Mouse (Mus musculus) heart, adult 2 months (tissue): ENCODE measurements around the gene BC051665. TPM values are rescaled to one million over a fixed set of nuclear protein-coding genes. Genes with fewer than 3 reads are reported as not detected.

Experiments
- DNase-seq, 2 experiments: peaks; one replicate each; pipeline ENCODE4 v3.0.0; 2021
- H3K27ac ChIP-seq: fragments of 200-600 bp; 2 replicates; pipeline ENCODE4 v1.8.1; 2022
- H3K27me3 ChIP-seq: fragments of 200-500 bp; 2 replicates; pipeline ENCODE4 v1.6.1; 2012; ENCODE audit warnings: mild to moderate bottlenecking, low read length, inconsistent platforms, mixed read lengths; ENCODE audit not compliant: control insufficient read depth, insufficient read depth
- H3K36me3 ChIP-seq: fragments of 200-500 bp; 2 replicates; pipeline ENCODE4 v1.6.1; 2012; ENCODE audit warnings: low read length, inconsistent platforms; ENCODE audit not compliant: control insufficient read depth, insufficient read depth
- H3K4me1 ChIP-seq: fragments of 200-500 bp; 2 replicates; pipeline ENCODE4 v1.6.1; 2011; ENCODE audit warnings: low read length; ENCODE audit not compliant: control insufficient read depth, insufficient read depth
- H3K4me3 ChIP-seq: fragments of 200-600 bp; 2 replicates; pipeline ENCODE4 v1.8.1; 2022
- H3K79me2 ChIP-seq: fragments of 200-500 bp; replicated peaks from 2 replicates; pipeline ENCODE4 v1.6.1; 2012; ENCODE audit warnings: mild to moderate bottlenecking, inconsistent platforms, low read length, moderate library complexity, mixed read lengths; ENCODE audit not compliant: control insufficient read depth, insufficient read depth
- H3K9ac ChIP-seq: fragments of 200-500 bp; 2 replicates; pipeline ENCODE4 v1.6.1; 2012; ENCODE audit warnings: low read depth, mild to moderate bottlenecking, control low read depth, inconsistent platforms, low read length, mixed read lengths
- CTCF ChIP-seq: fragments of 200-600 bp; IDR thresholded peaks from 2 replicates; pipeline ENCODE4 v1.8.1; 2022; ENCODE audit warnings: antibody characterized with exemption, mild to moderate bottlenecking, moderate library complexity
- EP300 ChIP-seq: fragments of 200-500 bp; IDR thresholded peaks from 2 replicates; pipeline ENCODE4 v1.6.1; 2011; ENCODE audit warnings: low read depth, low read length, control low read depth; ENCODE audit not compliant: insufficient read depth
- POLR2A ChIP-seq: fragments of 200-500 bp; IDR thresholded peaks from 2 replicates; pipeline ENCODE4 v1.6.1; 2011; ENCODE audit warnings: mild to moderate bottlenecking, low read depth, low read length, control low read depth; ENCODE audit not compliant: insufficient read depth
- WGBS: fragments of 180-500 bp; shearing (Covaris S2); methylation state at CpG from one replicate; pipeline ENCODE4 v1.1.7; 2018; 5-methylcytosine and 5-hydroxymethylcytosine counted together
- intact Hi-C: fragments of 180-260 bp; cut with DNase I; formaldehyde crosslinking; loops from one replicate; pipeline ENCODE4 v1.15.1; 2025
- polyA plus RNA-seq: library from polyadenylated mRNA; depleted of rRNA; stranded (reverse); fragments of >200 nt; gene quantifications from 2 replicates; pipeline ENCODE4 v1.2.3, GENCODE M21; 2012
- total RNA-seq, 2 experiments: library from RNA; stranded (reverse); gene quantifications; 2 replicates each; pipeline ENCODE4 v1.2.3; 2021

BC051665 gene
- total and polyA plus RNA-seq, 3 experiments, result not detected

GRCm38 (mm10) chr13:60748556-60748955, 37.6 kb downstream of the BC051665 start:
- Histone ChIP-seq H3K9ac (no peak overlapping the region), H3K4me3 (no peak overlapping the region), H3K27me3 (no peaks in the 10 kb centered on the region), H3K36me3 (no peaks in the 10 kb centered on the region), H3K4me1 (peaks cover 5% of the 10 kb centered on the region), H3K27ac (no peak overlapping the region), H3K79me2 (no peaks in the 10 kb centered on the region)
- no peak for DNase-seq
- intact Hi-C loops, result no loop called here
- TF ChIP-seq POLR2A, result no peak
- TF ChIP-seq CTCF, result peak; percentile 71
- 96% methylated on average over 2 of the region's 2 CpGs for WGBS

- intact Hi-C loops, result no loop called here
- H3K36me3 ChIP-seq, result no peaks in the 10 kb centered on the region
- TF ChIP-seq EP300 (no peak), POLR2A (no peak), CTCF (no peak)
- H3K27ac ChIP-seq, result no peak overlapping the region
- no peak for DNase-seq
- no peaks in the 10 kb centered on the region for H3K27me3 ChIP-seq
- H3K79me2 ChIP-seq, result no peaks in the 10 kb centered on the region
- H3K4me3 ChIP-seq, result no peak overlapping the region
- WGBS, result 87% methylated on average over 1 of the region's 1 CpGs
- H3K9ac ChIP-seq, result no peak overlapping the region
- peaks cover 6% of the 10 kb centered on the region for H3K4me1 ChIP-seq
These were observed 39.0 kb downstream of the BC051665 start for GRCm38 (mm10) chr13:60747201-60747600.

GRCm38 (mm10) chr13:60746271-60746670, 39.9 kb downstream of the BC051665 start:
- TF ChIP-seq EP300 (no peak), CTCF (peak; percentile 84)
- H3K27me3 ChIP-seq, result no peaks in the 10 kb centered on the region
- H3K4me1 ChIP-seq, result peaks cover 4% of the 10 kb centered on the region
- intact Hi-C loops, result no loop called here
- no peaks in the 10 kb centered on the region for H3K36me3 ChIP-seq
- no peak overlapping the region for H3K4me3 ChIP-seq
- no peak overlapping the region for H3K27ac ChIP-seq
- 49% methylated on average over 1 of the region's 1 CpGs for WGBS
- no peak overlapping the region for H3K9ac ChIP-seq
- DNase-seq, result no peak
- H3K79me2 ChIP-seq, result no peaks in the 10 kb centered on the region

GRCm38 (mm10) chr13:60745358-60745757, 40.8 kb downstream of the BC051665 start:
- 78% methylated on average over 12 of the region's 12 CpGs for WGBS
- intact Hi-C loops, result no loop called here
- TF ChIP-seq POLR2A (no peak), CTCF (no peak), EP300 (no peak)

GRCm38 (mm10) chr13:60744736-60745135, 41.4 kb downstream of the BC051665 start:
- WGBS, result 73% methylated on average over 3 of the region's 3 CpGs
- Histone ChIP-seq H3K36me3 (no peaks in the 10 kb centered on the region), H3K4me3 (no peak overlapping the region), H3K4me1 (peaks cover 4% of the 10 kb centered on the region), H3K79me2 (no peaks in the 10 kb centered on the region), H3K27ac (no peak overlapping the region), H3K9ac (no peak overlapping the region), H3K27me3 (no peaks in the 10 kb centered on the region)
- TF ChIP-seq POLR2A (no peak), CTCF (no peak), EP300 (no peak)
- intact Hi-C loops, result loop anchor here (1.0 kb wide), 1 partner anchor 265 kb away; no protein-coding TSS in a partner anchor
- DNase-seq, result no peak

More at GRCm38 (mm10) chr13:60745358-60745757, 40.8 kb downstream of the BC051665 start:
- no peak overlapping the region for H3K9ac ChIP-seq
- H3K4me1 ChIP-seq, result peaks cover 4% of the 10 kb centered on the region
- H3K36me3 ChIP-seq, result no peaks in the 10 kb centered on the region
- H3K4me3 ChIP-seq, result no peak overlapping the region
- H3K79me2 ChIP-seq, result no peaks in the 10 kb centered on the region
- no peaks in the 10 kb centered on the region for H3K27me3 ChIP-seq
- DNase-seq, result no peak
- no peak overlapping the region for H3K27ac ChIP-seq

- Histone ChIP-seq H3K79me2 (no peaks in the 10 kb centered on the region), H3K9ac (no peak overlapping the region), H3K36me3 (no peaks in the 10 kb centered on the region), H3K4me3 (no peak overlapping the region), H3K4me1 (peaks cover 4% of the 10 kb centered on the region), H3K27ac (no peak overlapping the region; the same call in 1 of the 2 replicates), H3K27me3 (no peaks in the 10 kb centered on the region)
- intact Hi-C loops, result loop anchor here (1.0 kb wide), 1 partner anchor 265 kb away; no protein-coding TSS in a partner anchor
- peak; percentile 75 to 91 for DNase-seq
- 23% methylated on average over 7 of the region's 7 CpGs for WGBS
- TF ChIP-seq CTCF, result peak; percentile 98
- TF ChIP-seq POLR2A, result no peak
- peak; percentile 77; the same call in 1 of the 2 replicates for TF ChIP-seq EP300
These were observed 42.1 kb downstream of the BC051665 start for GRCm38 (mm10) chr13:60744078-60744460.
